Mouse (Mus musculus) E14TG2a.4 (cell line): ENCODE measurements around the gene Srgap2.

Experiments used
- CTCF ChIP-seq: conservative IDR thresholded peaks from 2 replicates; pipeline ENCODE4 v1.5.1; 2014; ENCODE audit warnings: low read length
- NANOG ChIP-seq: IDR thresholded peaks from 2 replicates; pipeline ENCODE4 v1.6.1; 2014; ENCODE audit warnings: borderline replicate concordance, low read length, mixed read lengths
- POU5F1 ChIP-seq: IDR thresholded peaks from 2 replicates; pipeline ENCODE4 v1.6.1; 2014; ENCODE audit warnings: low read length, borderline replicate concordance

DNA sequence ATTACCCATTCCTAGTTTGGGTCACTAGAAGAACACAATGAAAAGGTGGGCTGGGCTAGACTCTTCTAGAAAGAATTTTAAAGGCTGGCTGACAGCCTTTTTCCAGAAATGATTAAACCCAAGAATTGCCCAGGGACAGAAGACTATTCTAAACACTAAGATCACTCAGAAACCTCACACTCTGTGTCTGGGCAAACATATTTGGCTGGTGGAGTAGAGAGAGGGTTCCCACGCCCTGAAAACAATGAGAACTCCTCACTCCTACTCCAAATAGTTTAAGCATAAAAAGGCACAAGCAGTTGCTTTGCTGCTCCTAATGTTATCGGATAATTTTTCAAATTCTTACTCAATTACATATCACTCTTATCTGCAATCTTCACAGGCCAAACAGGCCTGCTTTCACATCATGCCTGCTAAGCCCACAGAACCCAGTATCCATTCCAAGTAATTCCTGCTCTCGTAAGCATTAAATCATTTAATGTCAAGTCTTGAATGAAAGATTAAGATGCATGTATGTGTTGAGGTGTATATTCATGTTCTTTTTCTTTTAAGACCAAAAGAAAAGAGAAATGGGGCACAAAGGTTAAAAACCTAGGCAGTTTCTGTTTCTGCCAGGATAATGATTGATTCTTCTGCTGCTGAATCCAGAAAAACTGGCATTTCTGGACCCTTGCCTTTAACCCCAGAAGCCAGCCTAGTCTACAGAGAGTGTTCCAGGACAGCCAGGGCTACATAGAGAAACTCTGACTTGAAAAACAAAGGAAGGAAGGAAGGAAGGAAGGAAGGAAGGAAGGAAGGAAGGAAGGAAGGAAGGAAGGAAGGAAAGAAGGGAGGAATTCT is 15.3 kb downstream of the Srgap2 start:
- TF ChIP-seq CTCF (no peak), POU5F1 (no peak), NANOG (no peak)
